Mouse (Mus musculus): ENCODE measurements around the gene Slc4a4.

Gene Slc4a4

DNA sequence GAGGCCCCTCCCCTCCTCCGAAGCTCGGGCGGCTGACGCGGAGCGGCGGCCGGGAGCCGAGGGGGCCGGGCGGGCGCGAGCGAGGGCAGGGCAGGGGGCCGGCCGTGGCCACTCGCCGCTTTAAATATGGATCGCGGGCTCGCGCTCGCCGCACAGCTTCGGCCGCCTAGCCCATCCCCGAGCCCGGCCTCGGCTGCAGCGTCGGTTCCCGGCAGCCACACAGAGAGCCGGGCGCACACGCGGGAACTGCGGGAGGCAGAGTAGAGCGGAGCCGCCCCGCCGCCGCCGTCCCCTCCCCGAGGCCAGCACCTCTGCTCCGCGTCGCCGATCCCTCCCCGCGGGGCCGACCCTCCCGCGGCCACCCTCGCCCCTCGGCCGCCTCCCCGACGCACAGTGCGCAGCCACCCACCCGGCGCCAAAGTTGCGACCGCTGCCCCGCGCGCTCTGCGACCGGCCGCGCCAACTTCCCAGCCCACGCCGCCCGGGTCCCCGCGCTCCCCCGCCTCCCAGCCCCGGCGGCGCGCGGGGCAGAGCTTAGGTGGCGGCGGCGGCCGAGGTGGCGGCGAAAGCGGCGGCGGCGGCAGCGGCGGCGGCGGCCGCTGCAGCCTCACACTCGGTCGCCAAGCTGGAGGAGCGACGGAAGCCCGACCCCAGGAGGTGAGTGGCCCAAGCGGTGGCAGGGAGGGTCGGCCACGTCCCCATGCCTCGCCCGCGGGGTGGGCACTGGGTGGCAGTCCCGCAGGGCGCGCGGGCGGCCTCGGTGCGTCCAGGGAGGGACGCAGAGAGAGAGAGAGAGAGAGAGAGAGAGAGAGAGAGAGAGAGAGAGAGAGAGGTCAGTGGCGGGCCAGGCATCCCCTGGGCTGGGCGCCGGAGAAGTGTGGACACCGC, at the start of gene Slc4a4:
Gene Slc4a4 (plus strand): TSS at position 151 of the 888 bp plus-strand sequence.
- in situ Hi-C loops (cut with MboI, MseI): no loop called here

DNA sequence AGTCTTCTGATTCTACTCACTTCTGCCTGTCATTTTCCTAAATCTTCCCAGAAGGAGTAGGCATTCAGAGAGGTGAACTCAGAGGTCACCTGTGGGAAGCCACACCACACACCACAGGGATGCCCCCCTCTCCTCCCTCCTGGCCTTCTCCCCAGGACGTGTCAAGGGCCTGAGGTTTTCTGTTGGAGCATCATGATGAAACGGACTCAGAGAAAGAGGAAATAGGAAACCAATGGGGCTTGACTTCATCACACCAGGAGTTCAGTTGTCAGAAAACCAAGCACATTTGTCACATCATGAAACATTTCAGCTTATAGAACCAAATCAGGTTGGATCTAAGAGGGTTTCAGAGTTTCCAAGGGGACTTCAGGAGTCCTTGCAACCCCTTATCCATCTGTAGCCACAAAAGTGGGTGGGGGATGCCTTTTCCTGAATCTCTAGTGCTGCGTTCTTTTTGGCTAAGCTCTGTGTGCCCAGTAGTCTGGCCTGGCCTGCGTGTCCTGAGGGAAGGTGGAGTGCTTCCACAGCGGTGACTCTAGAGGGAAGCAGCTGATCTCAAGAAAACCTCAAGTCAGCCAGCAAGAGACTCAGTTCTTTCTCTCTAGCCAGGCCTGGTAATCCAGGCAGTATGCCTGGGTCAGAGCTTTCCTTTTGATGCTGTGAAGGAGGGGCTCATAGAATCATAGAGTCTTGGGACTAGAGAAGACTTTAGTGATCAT, 46.4 kb upstream of the Slc4a4 start:
- in situ Hi-C loops (cut with MboI, MseI): loop anchor here (10.0 kb wide), 1 partner anchor 1155 kb away; no protein-coding TSS in a partner anchor

GRCm38 (mm10) chr5:88857311-88857710, 29.3 kb upstream of the Slc4a4 start:
- in situ Hi-C loops (cut with MboI, MseI): no loop called here

DNA sequence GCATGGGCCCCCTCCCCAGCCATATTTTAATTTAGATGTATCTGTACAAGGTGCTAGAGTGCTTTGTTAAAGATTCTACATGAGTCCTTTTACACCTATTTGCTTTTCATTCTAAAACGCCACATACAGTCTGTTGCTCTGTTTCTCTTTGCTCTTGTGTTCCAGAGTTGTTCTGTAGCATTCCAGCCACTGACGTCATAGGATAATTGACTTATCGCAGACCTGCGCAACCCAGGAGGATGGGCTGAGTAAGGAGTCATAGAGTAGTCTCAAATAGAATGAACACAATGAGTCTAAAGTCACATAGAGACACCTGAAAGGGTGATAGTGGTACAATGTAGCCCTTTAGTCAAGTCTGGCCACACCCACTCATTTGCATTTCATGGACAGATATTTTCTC, 28.8 kb upstream of the Slc4a4 start:
- in situ Hi-C loops (cut with MboI, MseI): no loop called here

GRCm38 (mm10) chr5:88858226-88858625, 28.4 kb upstream of the Slc4a4 start:
- in situ Hi-C loops (cut with MboI, MseI): no loop called here

GRCm38 (mm10) chr5:88862163-88862562, 24.5 kb upstream of the Slc4a4 start:
- in situ Hi-C loops (cut with MboI, MseI): loop anchor here (10.0 kb wide), 2 partner anchors 523 to 1743 kb away; no protein-coding TSS in a partner anchor

DNA sequence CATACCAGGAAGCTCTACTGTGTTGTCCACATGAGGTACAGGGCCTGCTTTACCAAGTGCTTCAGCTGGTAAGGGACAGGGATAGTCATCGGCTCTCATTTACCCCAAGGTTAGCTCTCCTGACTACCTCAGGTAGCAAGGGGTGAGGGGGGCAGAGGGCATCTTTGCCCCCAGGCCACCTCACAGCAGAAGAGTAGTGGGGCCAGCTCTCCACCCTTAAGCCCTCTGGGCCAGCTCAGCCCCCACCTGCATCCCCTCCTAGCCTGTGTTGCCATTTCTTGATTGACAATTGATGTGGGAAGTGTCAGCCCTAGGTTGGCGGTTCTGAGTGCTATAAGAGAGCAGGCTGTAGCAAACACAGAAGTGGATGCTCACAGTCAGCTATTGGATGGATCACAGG, 23.8 kb upstream of the Slc4a4 start:
- in situ Hi-C loops (cut with MboI, MseI): loop anchor here (10.0 kb wide), 2 partner anchors 522 to 1742 kb away; no protein-coding TSS in a partner anchor

DNA sequence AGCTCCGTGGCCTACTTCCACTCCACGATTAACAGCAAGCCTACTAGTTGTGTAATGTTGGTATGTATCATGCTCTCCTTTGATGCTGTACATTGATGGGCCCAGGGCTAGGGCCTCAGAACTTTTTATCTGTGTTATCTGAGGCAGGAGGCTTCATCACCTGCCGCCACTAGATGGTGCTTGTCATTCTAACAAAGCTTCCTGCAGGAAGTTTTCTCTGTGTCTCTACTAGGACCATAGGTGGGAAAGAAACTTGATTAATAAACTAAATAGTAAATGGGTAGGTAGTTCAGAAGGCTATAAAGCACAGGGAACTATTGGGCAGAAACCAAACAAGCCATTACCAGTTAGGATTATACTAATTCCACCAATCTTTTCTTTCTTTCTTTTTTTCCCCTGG, 2.5 kb upstream of the Slc4a4 start:
- in situ Hi-C loops (cut with MboI, MseI): no loop called here

DNA sequence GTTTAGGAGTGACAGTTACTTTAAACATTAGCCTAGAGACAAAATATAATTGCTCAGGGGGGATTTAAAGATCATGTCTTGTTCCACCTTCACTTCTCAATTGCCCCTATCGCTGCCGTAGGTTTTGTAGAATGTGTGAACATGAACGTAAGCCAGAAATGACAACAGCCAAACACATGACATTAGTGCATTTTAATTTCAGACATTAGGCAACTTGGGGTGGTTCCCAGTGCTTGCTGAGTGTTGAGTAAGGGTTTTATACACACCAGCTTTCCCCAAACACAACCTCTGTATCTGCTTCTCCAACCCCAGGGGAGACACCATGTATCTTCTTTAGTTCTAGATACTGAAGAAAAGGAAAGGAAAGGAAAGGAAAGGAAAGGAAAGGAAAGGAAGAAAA, 1.1 kb upstream of the Slc4a4 start:
- in situ Hi-C loops (cut with MboI, MseI): no loop called here

DNA sequence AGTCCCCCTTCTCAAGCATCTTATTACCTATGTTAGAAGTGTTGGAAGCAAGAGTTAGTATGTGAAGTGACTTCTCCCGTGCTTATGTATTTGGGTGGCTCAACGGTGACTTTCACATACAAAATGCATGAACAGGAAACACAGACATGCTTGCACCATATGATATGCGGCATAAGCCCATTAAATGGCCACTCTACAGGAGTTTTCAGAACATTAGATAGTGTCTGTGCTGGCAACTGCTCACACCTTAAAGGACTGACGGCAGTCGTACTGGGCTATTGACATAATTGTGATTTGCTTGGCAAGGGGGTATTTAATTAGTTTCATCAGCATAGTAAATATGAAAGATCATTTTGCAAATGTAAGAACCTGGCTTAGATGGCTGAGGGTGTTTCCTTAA, 674 bp upstream of the Slc4a4 start:
- in situ Hi-C loops (cut with MboI, MseI): no loop called here

- in situ Hi-C loops (cut with MboI, MseI): no loop called here
These were observed 310 bp upstream of the Slc4a4 start for GRCm38 (mm10) chr5:88886349-88886667.

DNA sequence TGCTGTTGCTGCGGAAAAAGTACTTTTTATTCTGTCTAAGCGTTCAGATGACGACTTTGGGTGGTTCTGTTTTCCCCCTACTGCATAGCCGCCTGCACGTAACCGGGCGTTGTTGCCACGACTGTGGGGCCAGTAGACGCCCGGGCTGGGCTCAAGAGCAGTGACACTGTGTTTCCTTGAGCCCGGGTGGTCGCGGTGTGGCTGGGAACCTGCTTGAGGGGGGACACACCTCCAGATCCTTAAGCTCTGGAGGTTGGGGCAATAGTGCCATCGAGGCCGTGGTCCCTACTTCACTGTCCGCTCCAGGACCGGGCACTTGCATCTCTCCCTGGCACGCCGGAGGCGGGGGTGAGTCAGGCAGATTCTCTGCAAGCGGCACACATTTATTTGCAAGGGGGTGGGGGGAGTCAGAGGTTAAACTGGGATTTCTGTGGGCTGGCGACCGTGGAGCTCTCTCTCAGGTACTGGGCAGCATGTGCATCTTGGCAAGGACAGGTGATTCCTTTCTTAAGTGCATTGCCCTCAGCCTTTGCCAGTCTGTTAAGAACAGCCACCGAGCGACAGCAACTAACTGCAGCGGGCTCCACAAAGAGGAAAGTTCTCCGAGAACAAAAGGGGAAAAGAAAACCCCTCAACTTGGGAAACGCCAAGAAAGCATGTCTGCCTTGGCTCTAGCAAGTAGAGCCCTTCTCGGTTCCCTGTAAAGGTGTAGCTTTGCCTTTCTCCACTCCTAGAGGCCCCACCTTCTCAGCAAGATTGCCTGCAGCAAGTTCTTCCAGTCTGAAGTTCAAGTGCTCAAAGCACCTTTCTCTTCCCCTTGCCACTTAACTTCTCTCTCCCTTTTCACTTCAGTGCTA, 1.2 kb downstream of the Slc4a4 start:
- in situ Hi-C loops (cut with MboI, MseI): no loop called here

DNA sequence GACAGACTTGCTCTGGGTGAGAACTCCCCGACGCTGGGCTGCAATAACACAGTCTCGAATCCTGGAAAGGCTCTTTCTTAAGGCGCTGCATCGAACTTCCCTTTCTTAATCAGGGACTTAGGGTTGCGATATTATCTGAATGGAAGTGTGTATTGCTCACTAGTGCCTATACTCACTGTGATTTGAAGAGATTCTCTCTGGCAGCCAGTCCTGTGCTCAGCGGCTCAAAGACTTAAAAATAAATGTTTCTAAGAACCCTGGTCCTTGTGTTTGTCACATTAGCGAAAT, 1.7 kb downstream of the Slc4a4 start:
- in situ Hi-C loops (cut with MboI, MseI): no loop called here

DNA sequence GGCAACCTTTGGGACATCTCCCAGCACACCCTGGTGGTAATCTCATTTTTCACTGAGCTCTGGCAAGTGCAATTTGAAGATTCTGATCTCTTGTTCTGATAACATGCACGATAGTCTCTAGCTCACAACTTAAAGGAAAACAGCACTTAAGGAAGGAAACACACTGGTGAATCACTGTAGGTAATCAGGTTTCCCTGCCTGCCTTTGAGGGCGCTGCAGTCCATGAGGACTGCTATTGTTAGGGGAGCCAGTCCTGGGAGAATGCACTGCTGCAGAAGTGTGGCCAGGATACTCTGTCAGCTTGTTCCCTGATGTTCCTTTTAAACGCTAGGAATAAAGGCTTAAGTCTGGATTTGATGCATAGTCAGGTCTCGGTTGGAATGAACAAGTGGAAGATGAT, 2.7 kb downstream of the Slc4a4 start:
- in situ Hi-C loops (cut with MboI, MseI): no loop called here

GRCm38 (mm10) chr5:88890146-88890545, 3.5 kb downstream of the Slc4a4 start:
- in situ Hi-C loops (cut with MboI, MseI): no loop called here

GRCm38 (mm10) chr5:88896574-88896973, 10.0 kb downstream of the Slc4a4 start:
- in situ Hi-C loops (cut with MboI, MseI): no loop called here

DNA sequence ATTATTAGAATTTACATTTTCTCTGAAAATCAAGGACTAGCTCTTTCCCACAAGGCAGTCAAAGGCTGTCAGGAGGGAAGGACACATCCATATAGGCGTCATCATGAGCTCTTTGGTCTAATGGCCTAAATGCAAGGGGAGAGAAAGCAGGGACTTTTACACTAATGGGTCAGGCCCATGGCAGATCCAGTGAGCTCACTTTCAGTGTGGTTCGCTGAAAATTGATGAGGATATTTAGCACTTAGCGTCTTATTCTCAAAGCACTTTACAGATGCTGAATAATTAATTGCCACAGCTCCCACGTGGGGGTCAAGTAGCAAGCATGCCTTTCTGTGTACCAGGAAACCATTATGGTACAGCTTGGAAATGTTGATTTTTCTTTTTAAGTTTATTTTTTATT, 16.5 kb downstream of the Slc4a4 start:
- in situ Hi-C loops (cut with MboI, MseI): loop anchor here (25.0 kb wide), 1 partner anchor 784 kb away; no protein-coding TSS in a partner anchor

DNA sequence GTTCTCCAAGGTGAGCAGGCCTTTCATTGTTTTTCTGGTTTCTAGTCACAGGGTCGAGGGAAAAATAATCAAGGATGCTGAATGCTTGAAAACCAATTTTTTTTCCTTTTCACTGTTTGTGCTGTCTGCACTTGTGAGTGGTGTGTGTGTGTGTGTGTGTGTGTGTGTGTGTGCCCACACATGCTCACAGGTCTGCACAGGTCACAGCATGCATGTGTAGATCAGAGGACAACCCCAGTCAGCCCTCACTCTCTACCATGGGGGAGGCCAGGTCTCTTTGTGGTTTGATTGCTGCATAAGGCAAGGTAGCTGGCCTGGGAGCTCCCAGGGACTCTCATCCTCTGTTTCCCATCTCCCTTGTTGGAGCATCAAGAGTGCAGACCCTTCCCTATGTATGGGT, 16.9 kb downstream of the Slc4a4 start:
- in situ Hi-C loops (cut with MboI, MseI): loop anchor here (25.0 kb wide), 1 partner anchor 784 kb away; no protein-coding TSS in a partner anchor

GRCm38 (mm10) chr5:88904841-88905240, 18.2 kb downstream of the Slc4a4 start:
- in situ Hi-C loops (cut with MboI, MseI): loop anchor here (25.0 kb wide), 1 partner anchor 782 kb away; no protein-coding TSS in a partner anchor

GRCm38 (mm10) chr5:88907615-88908014, 21.0 kb downstream of the Slc4a4 start:
- in situ Hi-C loops (cut with MboI, MseI): loop anchor here (25.0 kb wide), 1 partner anchor 780 kb away; no protein-coding TSS in a partner anchor

DNA sequence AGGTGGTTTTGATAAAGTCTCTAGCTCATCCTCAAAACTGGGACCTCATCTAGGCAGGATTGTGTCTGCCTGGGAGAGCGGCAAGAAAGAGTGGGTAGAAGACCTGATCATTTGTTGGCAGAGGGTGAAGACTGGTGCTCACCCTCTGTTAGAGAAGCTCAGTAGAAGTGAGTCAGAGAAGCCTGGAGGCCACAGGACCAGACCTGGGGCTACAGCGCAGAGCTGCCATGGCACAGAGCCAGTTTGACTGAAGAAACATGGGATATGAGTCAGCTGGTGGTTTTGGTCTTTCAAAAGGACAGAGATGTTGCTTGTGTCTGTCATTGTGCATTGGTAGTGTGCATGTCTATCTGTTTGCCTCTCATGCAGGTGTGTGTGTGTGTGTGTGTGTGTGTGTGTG, 26.0 kb downstream of the Slc4a4 start:
- in situ Hi-C loops (cut with MboI, MseI): loop anchor here (25.0 kb wide), 1 partner anchor 775 kb away; no protein-coding TSS in a partner anchor

DNA sequence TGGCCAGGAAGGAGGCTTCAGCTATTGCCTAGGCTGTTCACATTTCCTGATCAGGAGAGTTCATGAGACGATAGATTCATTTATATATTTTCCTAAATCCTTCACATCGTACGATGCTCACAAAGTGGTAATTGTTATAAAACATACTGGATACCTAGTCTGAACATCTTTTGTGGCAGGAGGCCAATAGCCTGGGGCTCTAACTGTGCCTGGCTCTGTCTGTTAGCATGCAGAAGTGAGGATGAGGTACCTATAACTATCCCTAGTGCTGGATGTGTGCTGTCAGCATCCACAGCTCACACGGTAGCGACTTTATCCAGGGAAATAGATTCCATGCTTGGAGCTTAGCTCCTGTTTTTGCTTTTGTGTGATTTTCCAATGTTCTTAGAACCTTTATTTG, 28.5 kb downstream of the Slc4a4 start:
- in situ Hi-C loops (cut with MboI, MseI): loop anchor here (25.0 kb wide), 1 partner anchor 772 kb away; no protein-coding TSS in a partner anchor
